Mouse (Mus musculus) embryo, embryonic 11 days (tissue): Measurements from ENCODE around the gene Rec8.
A peak's percentile ranks its signal among the peaks of the same experiment; 100 is the strongest.

Source experiments
- DNase-seq: peaks from one replicate; pipeline ENCODE4 v3.0.0-alpha.2; 2015

Rec8 gene

GRCm38 (mm10) chr14:55596036-55596690 lies 21.7 kb upstream of the Rec8 start:
- no peak for DNase-seq

GRCm38 (mm10) chr14:55598521-55599390 lies 19.1 kb upstream of the Rec8 start:
- no peak for DNase-seq

- no peak for DNase-seq
Observed at GRCm38 (mm10) chr14:55603271-55603632, 14.6 kb upstream of the Rec8 start, which contains the start of gene Irf9. TSS of gene Irf9 (plus strand) at chr14:55603571.

GRCm38 (mm10) chr14:55603633-55604576 lies 13.9 kb upstream of the Rec8 start:
- peak; percentile 87 for DNase-seq

- DNase-seq, result no peak
Observed at GRCm38 (mm10) chr14:55604823-55605222, 13.0 kb upstream of the Rec8 start.

DNA sequence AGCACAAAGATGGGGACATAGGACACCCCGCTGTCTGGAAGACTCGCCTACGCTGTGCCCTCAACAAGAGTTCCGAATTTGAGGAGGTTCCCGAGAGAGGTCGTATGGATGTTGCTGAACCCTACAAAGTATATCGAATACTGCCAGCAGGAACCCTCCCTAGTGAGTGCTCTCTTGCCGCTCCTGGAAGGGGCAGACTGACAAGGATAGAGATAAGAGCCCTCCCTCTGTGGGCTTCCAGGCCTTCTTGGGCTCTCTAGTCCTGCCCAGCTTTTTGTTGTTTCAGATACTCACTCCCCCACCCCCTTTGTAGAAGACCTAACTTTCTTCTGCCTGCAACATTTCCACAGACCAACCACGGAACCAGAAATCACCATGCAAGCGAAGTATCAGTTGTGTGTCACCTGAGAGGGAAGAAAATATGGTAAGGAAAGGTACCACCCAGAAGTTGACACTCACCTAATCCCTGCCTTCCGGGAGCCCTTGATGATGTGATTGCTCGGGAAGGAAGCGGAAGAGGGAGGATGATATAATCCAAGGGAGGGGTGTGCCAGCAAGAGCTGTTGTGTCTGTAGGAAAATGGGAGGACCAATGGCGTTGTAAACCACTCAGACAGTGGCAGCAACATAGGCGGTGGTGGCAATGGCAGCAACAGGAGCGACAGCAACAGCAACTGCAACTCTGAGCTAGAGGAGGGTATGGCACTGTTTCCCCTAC lies 11.9 kb upstream of the Rec8 start:
- DNase-seq, result no peak

DNA sequence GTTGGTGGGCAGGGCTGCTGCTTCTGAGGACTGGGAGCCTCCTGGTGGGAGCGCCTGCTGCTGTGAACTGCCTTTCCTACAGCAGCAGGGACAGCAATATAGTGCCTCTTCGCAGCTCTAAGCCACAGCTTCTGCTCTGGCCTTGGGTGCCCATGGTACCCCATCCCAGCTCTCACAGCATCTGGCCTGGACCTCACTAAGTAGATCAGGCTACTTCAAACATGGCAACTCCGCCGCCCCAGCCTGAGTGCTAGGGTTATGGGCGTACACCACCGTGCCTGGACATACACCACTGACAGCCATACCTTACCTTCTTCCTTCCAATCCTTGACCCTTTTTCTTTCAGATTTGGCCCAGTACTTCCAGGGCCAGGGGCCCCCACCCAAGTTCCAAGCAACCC lies 9.5 kb upstream of the Rec8 start:
- DNase-seq, result no peak

- DNase-seq, result no peak
Observed at GRCm38 (mm10) chr14:55613346-55613745, 4.5 kb upstream of the Rec8 start.

DNA sequence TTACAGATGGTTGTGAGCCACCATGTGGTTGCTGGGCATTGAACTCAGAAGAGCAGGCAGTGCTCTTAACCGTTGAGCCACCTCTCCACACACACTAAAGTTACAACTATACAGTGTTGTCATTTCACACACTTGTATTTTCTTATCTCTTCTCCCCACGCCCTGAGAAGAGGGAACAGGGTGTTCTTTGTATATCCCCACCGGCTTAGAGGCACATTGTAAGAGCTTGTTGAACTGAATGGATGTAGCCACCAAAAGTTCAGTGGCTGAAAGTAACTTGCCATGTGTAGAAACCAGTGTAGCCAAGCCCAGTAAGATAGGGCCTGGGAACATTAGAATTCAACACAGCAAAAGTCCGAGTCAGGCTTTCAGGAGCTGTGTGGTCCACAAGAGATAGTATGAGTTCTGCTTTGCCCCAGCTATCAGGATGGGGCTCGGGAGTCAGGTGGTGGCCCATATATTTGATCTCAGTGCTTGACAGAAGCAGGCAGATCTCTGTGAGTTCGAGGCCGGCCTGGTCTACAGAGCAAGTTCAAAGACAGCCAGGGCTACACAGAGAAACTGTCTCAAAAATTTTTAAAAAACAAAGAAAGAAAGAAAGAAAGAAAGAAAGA lies 3.2 kb upstream of the Rec8 start:
- DNase-seq, result no peak

DNA sequence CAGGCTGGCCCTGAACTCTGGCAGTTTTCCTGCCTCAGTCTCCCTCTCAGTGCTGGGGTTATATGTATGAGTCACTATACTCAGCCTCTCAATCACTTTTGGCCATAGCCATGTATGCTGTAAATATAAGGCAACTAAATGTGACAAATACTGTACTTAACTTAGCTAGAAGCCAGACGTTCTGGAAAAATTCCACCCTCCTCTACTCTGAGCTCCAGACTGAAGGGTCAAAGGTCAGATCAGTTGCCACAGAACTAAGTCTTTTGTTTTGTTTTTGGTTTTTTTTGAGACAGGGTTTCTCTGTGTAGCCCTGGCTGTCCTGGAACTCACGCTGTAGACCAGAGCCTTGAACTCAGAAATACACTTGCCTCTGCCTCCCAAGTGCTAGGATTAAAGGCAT lies 2.0 kb upstream of the Rec8 start:
- no peak for DNase-seq

DNA sequence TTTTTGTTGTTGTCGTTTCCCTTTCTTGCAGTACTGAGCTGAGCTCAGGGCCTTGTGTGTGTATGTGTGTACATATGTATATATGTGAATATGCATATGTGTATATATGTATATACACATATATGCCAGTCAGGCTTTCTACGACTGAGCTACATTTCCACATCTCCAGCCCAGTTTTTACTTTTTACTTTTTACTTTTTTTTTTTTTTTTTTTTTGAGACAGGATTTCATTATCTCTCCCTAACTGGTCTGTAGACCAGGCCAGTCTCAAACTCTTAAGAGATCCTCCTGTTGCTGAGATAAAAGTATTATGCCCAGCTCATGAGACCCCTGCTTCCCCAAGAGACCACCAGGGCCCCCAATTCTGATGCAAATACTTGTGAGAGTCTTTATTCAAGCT lies 993 bp upstream of the Rec8 start:
- no peak for DNase-seq

GRCm38 (mm10) chr14:55618486-55619195 lies 804 bp downstream of the Rec8 start:
- DNase-seq, result no peak

DNA sequence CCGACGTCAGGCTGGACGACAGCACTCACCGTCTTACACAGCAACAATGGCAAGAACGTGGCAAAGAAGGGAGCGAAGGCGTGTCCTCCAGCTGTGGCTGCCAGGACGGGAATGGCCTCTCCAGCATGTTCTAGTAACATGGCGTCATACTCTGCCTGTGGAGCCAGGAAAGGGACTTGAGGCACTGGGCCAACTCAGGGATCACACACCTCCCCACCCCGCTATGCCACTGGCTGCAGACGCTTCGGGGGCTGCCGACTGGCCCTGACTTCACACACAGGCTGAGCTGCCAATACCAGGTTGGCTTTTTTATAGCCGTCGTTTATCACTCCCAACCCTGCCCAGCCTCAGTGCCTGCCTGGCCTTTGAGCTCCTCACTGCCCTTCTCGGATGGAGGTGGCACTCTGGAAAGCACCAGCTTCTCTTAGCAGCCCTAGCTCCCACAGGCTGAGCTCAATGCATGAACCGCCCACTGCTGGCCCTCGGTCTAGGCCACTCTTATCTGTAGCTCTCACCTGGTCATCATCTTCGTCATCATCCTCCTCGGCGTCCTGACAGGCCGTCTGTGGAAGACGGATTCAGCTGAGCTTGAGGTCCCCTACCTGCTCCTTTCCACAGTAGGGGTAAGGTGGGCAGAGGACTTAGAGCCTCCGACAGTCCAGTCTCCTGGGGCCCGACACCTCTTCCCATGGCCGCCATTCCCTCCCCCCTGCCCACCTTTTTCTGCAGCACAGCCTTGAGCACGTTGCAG lies 10.4 kb downstream of the Rec8 start:
- no peak for DNase-seq

- DNase-seq, result peak; percentile 31
Observed at GRCm38 (mm10) chr14:55629312-55629711, 11.5 kb downstream of the Rec8 start.

DNA sequence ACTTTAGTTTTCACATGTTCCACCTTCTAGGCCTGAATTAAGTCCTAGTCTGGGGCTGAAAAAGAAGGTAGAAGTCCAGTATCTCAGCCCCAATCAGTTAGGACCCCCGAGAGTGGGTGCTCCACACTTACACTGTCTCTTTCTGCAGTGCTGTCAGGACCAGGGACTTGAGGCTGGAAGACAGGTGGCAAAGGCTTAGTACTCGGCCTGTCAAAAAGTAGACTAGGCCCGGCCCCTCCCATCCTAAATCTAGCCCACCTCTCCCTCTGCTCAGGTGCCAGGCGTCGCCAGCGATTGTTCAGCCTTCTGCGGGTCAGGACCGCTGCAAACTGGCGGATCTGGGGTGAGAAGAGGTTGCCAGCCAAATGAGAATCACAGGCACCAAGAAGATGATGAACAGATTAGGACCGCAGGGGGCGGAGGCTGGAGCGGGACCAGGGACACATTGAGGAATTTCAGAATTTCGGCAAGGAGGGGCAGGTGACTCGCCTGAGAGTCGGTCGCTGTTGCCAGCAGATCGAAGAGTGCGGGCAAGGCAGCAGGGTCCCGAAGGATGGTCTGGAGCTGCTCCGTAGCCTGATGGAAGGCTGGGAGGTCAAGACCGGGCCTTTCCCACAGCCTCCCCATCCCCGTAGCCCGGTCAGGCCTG lies 17.2 kb downstream of the Rec8 start:
- DNase-seq, result no peak

DNA sequence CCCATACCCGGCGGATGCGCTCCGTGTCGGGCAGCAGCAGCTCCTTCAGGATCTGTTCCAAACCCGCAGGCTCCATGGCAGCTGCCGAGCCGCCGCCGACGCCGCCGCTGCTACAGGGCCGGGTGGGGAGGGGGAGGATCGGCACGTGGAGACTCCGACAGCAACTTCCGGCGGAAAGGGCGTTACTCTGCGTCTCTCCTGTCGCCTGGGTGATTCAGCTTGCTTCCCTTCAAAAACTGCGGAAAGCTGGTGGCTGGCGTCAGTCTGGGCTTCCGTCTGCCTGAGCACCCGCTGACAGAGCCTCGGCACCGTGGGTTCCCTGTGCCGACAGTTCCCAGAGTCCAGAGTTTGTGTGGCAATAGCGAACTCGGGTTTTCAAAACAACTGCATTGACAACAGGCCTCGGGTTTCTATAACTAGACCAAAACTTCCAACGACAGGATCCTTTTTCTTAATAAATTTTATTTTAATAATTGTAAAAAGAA lies 17.7 kb downstream of the Rec8 start, which contains the start of gene Ipo4:
Gene Ipo4 (minus strand): TSS at position 435 of the 485 bp plus-strand sequence.
- peak; percentile 95 for DNase-seq

DNA sequence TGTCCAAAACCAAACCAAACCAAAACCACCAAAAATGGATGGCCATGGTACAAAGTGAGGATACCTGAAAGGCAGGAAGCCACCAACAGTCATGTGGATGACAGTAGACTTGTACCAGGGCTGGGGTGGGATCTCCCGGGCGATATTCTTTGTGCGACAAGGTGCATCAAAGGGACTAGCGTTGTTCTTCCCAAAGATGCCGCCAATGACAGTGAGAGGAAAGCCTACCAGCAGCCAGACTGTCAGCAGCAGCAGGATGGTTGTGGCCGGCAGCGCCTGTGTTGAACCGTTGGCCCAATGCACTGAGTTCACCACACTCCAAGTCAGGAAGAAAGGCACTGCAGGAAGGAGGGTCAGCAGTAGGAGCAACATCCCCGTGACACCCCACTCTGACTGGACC lies 20.0 kb downstream of the Rec8 start, which contains the start of gene Gm49378:
Gene Gm49378 (minus strand): TSS at position 101 of the 400 bp plus-strand sequence.
- no peak for DNase-seq

DNA sequence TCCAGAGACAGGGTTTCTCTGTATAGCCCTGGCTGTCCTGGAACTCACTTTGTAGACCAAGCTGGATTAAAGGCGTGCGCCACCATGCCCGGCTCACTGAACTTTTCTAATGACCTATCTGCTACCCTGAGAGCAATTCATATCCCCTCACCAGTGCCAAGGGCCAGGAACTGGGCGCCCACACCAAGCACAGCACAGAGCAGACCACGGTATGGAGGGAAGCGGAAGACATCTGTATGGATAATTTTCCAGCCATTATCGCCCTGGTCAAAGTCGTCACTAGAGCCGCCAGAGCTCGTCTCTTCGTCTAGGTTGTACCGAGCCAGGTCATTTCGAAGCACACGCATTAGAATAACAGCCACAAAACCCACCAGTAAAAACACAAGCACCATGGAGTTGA lies 23.0 kb downstream of the Rec8 start:
- DNase-seq, result no peak

GRCm38 (mm10) chr14:55641291-55641690 lies 23.5 kb downstream of the Rec8 start:
- DNase-seq, result no peak

GRCm38 (mm10) chr14:55642679-55643059 lies 24.8 kb downstream of the Rec8 start:
- DNase-seq, result no peak
